Mouse (Mus musculus): ENCODE measurements around the gene Cpd. TPM values are rescaled to one million over a fixed set of nuclear protein-coding genes. Genes with fewer than 3 reads are reported as not detected.

Cpd gene
- polyA plus RNA-seq, 1 experiment from 2014 or later, result 14.7 TPM

GRCm38 (mm10) chr11:76879816-76880215, 33.0 kb upstream of the Cpd start:
- 91% methylated on average over 5 of the region's 5 CpGs for WGBS
- H3K4me1 ChIP-seq (ENCODE audit: control insufficient read depth, insufficient read depth, low read length), result no peaks in the 10 kb centered on the region
- no peak for DNase-seq (ENCODE audit: low spot score)

GRCm38 (mm10) chr11:76874766-76875165, 27.9 kb upstream of the Cpd start:
- no peaks in the 10 kb centered on the region for H3K4me1 ChIP-seq (ENCODE audit: control insufficient read depth, insufficient read depth, low read length)
- no peak overlapping the region for H3K9ac ChIP-seq (ENCODE audit: low read length)
- WGBS, result 75% methylated on average over 6 of the region's 6 CpGs
- DNase-seq (ENCODE audit: low spot score), result no peak
- no peak overlapping the region for H3K27ac ChIP-seq (ENCODE audit: low read depth, low read length)
- no peaks in the 10 kb centered on the region for H3K27me3 ChIP-seq (ENCODE audit: control insufficient read depth, insufficient read depth, low read length)
- no peak for ATAC-seq (ENCODE audit: insufficient read depth, low FRiP score, low TSS enrichment)
- H3K36me3 ChIP-seq (ENCODE audit: control insufficient read depth, insufficient read depth, low read length), result no peaks in the 10 kb centered on the region
- no peaks in the 10 kb centered on the region for H3K9me3 ChIP-seq (ENCODE audit: control insufficient read depth, low read length)
- no peak overlapping the region for H3K4me2 ChIP-seq (ENCODE audit: low read depth)
- H3K4me3 ChIP-seq (ENCODE audit: low read depth, low read length), result no peak overlapping the region

More at GRCm38 (mm10) chr11:76879816-76880215, 33.0 kb upstream of the Cpd start:
- Histone ChIP-seq H3K9ac (ENCODE audit: low read length) (no peak overlapping the region), H3K4me2 (ENCODE audit: low read depth) (no peak overlapping the region), H3K9me3 (ENCODE audit: control insufficient read depth, low read length) (no peaks in the 10 kb centered on the region), H3K36me3 (ENCODE audit: control insufficient read depth, insufficient read depth, low read length) (no peaks in the 10 kb centered on the region), H3K27ac (ENCODE audit: low read depth, low read length) (no peak overlapping the region), H3K27me3 (ENCODE audit: control insufficient read depth, insufficient read depth, low read length) (no peaks in the 10 kb centered on the region), H3K4me3 (ENCODE audit: low read depth, low read length) (no peak overlapping the region)
- ATAC-seq (ENCODE audit: insufficient read depth, low FRiP score, low TSS enrichment), result no peak

- no peak overlapping the region for H3K4me2 ChIP-seq (ENCODE audit: low read depth)
- 89% methylated on average over 5 of the region's 5 CpGs for WGBS
- no peak for DNase-seq (ENCODE audit: low spot score)
- H3K4me1 ChIP-seq (ENCODE audit: control insufficient read depth, insufficient read depth, low read length), result no peaks in the 10 kb centered on the region
- H3K9ac ChIP-seq (ENCODE audit: low read length), result no peak overlapping the region
- no peak for ATAC-seq (ENCODE audit: insufficient read depth, low FRiP score, low TSS enrichment)
- H3K36me3 ChIP-seq (ENCODE audit: control insufficient read depth, insufficient read depth, low read length), result no peaks in the 10 kb centered on the region
- no peak overlapping the region for H3K27ac ChIP-seq (ENCODE audit: low read depth, low read length)
- no peaks in the 10 kb centered on the region for H3K9me3 ChIP-seq (ENCODE audit: control insufficient read depth, low read length)
- no peaks in the 10 kb centered on the region for H3K27me3 ChIP-seq (ENCODE audit: control insufficient read depth, insufficient read depth, low read length)
- no peak overlapping the region for H3K4me3 ChIP-seq (ENCODE audit: low read depth, low read length)
Observed at GRCm38 (mm10) chr11:76873865-76874264, 27.0 kb upstream of the Cpd start.

- ATAC-seq (ENCODE audit: insufficient read depth, low FRiP score, low TSS enrichment) (no peak), DNase-seq (ENCODE audit: low spot score) (no peak)
- H3K9ac ChIP-seq (ENCODE audit: low read length), result no peak overlapping the region
- H3K27ac ChIP-seq (ENCODE audit: low read depth, low read length), result no peak overlapping the region
- H3K4me2 ChIP-seq (ENCODE audit: low read depth), result no peak overlapping the region
- H3K9me3 ChIP-seq (ENCODE audit: control insufficient read depth, low read length), result no peaks in the 10 kb centered on the region
- no peaks in the 10 kb centered on the region for H3K27me3 ChIP-seq (ENCODE audit: control insufficient read depth, insufficient read depth, low read length)
- 73% methylated on average over 11 of the region's 11 CpGs for WGBS
- H3K36me3 ChIP-seq (ENCODE audit: control insufficient read depth, insufficient read depth, low read length), result no peaks in the 10 kb centered on the region
- H3K4me1 ChIP-seq (ENCODE audit: control insufficient read depth, insufficient read depth, low read length), result no peaks in the 10 kb centered on the region
- H3K4me3 ChIP-seq (ENCODE audit: low read depth, low read length), result no peak overlapping the region
Observed at GRCm38 (mm10) chr11:76872556-76873234, 25.9 kb upstream of the Cpd start.

- no peak for ATAC-seq (ENCODE audit: insufficient read depth, low FRiP score, low TSS enrichment)
- DNase-seq (ENCODE audit: low spot score), result no peak
- Histone ChIP-seq H3K9ac (ENCODE audit: low read length) (no peak overlapping the region), H3K9me3 (ENCODE audit: control insufficient read depth, low read length) (no peaks in the 10 kb centered on the region), H3K4me1 (ENCODE audit: control insufficient read depth, insufficient read depth, low read length) (no peaks in the 10 kb centered on the region), H3K4me2 (ENCODE audit: low read depth) (no peak overlapping the region), H3K27ac (ENCODE audit: low read depth, low read length) (no peak overlapping the region), H3K27me3 (ENCODE audit: control insufficient read depth, insufficient read depth, low read length) (no peaks in the 10 kb centered on the region), H3K4me3 (ENCODE audit: low read depth, low read length) (no peak overlapping the region), H3K36me3 (ENCODE audit: control insufficient read depth, insufficient read depth, low read length) (no peaks in the 10 kb centered on the region)
- WGBS, result 90% methylated on average over 3 of the region's 3 CpGs
Observed at GRCm38 (mm10) chr11:76861185-76861584, 14.4 kb upstream of the Cpd start.

GRCm38 (mm10) chr11:76859261-76859660, 12.4 kb upstream of the Cpd start:
- 74% methylated on average over 5 of the region's 5 CpGs for WGBS

GRCm38 (mm10) chr11:76858781-76859180, 12.0 kb upstream of the Cpd start:
- Histone ChIP-seq H3K4me1 (ENCODE audit: control insufficient read depth, insufficient read depth, low read length) (no peaks in the 10 kb centered on the region), H3K4me3 (ENCODE audit: low read depth, low read length) (no peak overlapping the region), H3K27ac (ENCODE audit: low read depth, low read length) (no peak overlapping the region), H3K27me3 (ENCODE audit: control insufficient read depth, insufficient read depth, low read length) (no peaks in the 10 kb centered on the region), H3K9me3 (ENCODE audit: control insufficient read depth, low read length) (no peaks in the 10 kb centered on the region), H3K36me3 (ENCODE audit: control insufficient read depth, insufficient read depth, low read length) (no peaks in the 10 kb centered on the region), H3K9ac (ENCODE audit: low read length) (no peak overlapping the region), H3K4me2 (ENCODE audit: low read depth) (no peak overlapping the region)
- no peak for DNase-seq (ENCODE audit: low spot score)
- no peak for ATAC-seq (ENCODE audit: insufficient read depth, low FRiP score, low TSS enrichment)
- 76% methylated on average over 5 of the region's 5 CpGs for WGBS

More at GRCm38 (mm10) chr11:76859261-76859660, 12.4 kb upstream of the Cpd start:
- Histone ChIP-seq H3K27me3 (ENCODE audit: control insufficient read depth, insufficient read depth, low read length) (no peaks in the 10 kb centered on the region), H3K4me1 (ENCODE audit: control insufficient read depth, insufficient read depth, low read length) (no peaks in the 10 kb centered on the region), H3K27ac (ENCODE audit: low read depth, low read length) (no peak overlapping the region), H3K36me3 (ENCODE audit: control insufficient read depth, insufficient read depth, low read length) (no peaks in the 10 kb centered on the region), H3K9me3 (ENCODE audit: control insufficient read depth, low read length) (no peaks in the 10 kb centered on the region), H3K9ac (ENCODE audit: low read length) (no peak overlapping the region), H3K4me3 (ENCODE audit: low read depth, low read length) (no peak overlapping the region), H3K4me2 (ENCODE audit: low read depth) (no peak overlapping the region)
- ATAC-seq (ENCODE audit: insufficient read depth, low FRiP score, low TSS enrichment) (no peak), DNase-seq (ENCODE audit: low spot score) (no peak)

GRCm38 (mm10) chr11:76857111-76857510, 10.3 kb upstream of the Cpd start:
- DNase-seq (ENCODE audit: low spot score), result no peak
- Histone ChIP-seq H3K4me2 (ENCODE audit: low read depth) (no peak overlapping the region), H3K27ac (ENCODE audit: low read depth, low read length) (no peak overlapping the region), H3K4me3 (ENCODE audit: low read depth, low read length) (no peak overlapping the region), H3K4me1 (ENCODE audit: control insufficient read depth, insufficient read depth, low read length) (no peaks in the 10 kb centered on the region), H3K27me3 (ENCODE audit: control insufficient read depth, insufficient read depth, low read length) (no peaks in the 10 kb centered on the region), H3K9ac (ENCODE audit: low read length) (no peak overlapping the region), H3K9me3 (ENCODE audit: control insufficient read depth, low read length) (no peaks in the 10 kb centered on the region), H3K36me3 (ENCODE audit: control insufficient read depth, insufficient read depth, low read length) (no peaks in the 10 kb centered on the region)
- 83% methylated on average over 7 of the region's 7 CpGs for WGBS
- ATAC-seq (ENCODE audit: insufficient read depth, low FRiP score, low TSS enrichment), result no peak

GRCm38 (mm10) chr11:76856601-76857000, 9.8 kb upstream of the Cpd start:
- ATAC-seq (ENCODE audit: insufficient read depth, low FRiP score, low TSS enrichment) (no peak), DNase-seq (ENCODE audit: low spot score) (no peak)
- Histone ChIP-seq H3K27me3 (ENCODE audit: control insufficient read depth, insufficient read depth, low read length) (no peaks in the 10 kb centered on the region), H3K36me3 (ENCODE audit: control insufficient read depth, insufficient read depth, low read length) (no peaks in the 10 kb centered on the region), H3K27ac (ENCODE audit: low read depth, low read length) (no peak overlapping the region), H3K4me1 (ENCODE audit: control insufficient read depth, insufficient read depth, low read length) (no peaks in the 10 kb centered on the region), H3K4me3 (ENCODE audit: low read depth, low read length) (no peak overlapping the region), H3K4me2 (ENCODE audit: low read depth) (no peak overlapping the region), H3K9ac (ENCODE audit: low read length) (no peak overlapping the region), H3K9me3 (ENCODE audit: control insufficient read depth, low read length) (no peaks in the 10 kb centered on the region)
- 89% methylated on average over 2 of the region's 2 CpGs for WGBS
